In genomic region chr5:98732157-98733009, GRCm38 (mm10) we compare ENCODE assay signal across 13 mouse cellular contexts.
DNase-seq lines count a peak whose midpoint lies in the region; ATAC-seq lines count a peak whose summit lies in the region.
"Had no signal": no experiment of that assay in that cellular context is flagged by ENCODE, and none has a peak within 500 bp of the region (broad histone marks: within the 10 kb centered on the region; RNA-seq: fewer than 3 reads in every experiment).

No protein-coding gene starts in this region.

- WGBS in midbrain, embryonic 14.5 days: 70% methylated on average over 6 of the region's 6 CpGs
- WGBS in midbrain, embryonic 15.5 days: 60% methylated on average over 6 of the region's 6 CpGs
- 33% methylated on average over 6 of the region's 6 CpGs for WGBS in forebrain, embryonic 16.5 days
- WGBS in stomach, embryonic 14.5 days: 52% methylated on average over 6 of the region's 6 CpGs

- peak; percentile 31 for DNase-seq in heart, postnatal 4 days
- DNase-seq in heart, adult 11 months: no peak
- peak; percentile 17 for DNase-seq in midbrain, embryonic 14.5 days
- DNase-seq in cerebellum, adult 18-20 months: no peak
- DNase-seq in left cerebral cortex, postnatal 10 days (ENCODE audit: extremely low spot score in 1 of 2, low spot score in 2 of 2): no peak
- DNase-seq: cerebellum, adult 9-11 months; thymus, postnatal 25 days had no signal

- no peak overlapping the region for H3K4me2 ChIP-seq in midbrain, embryonic 14.5 days (ENCODE audit: low read length)
- H3K4me2 ChIP-seq in midbrain, embryonic 15.5 days: no peak overlapping the region
- no peak overlapping the region for H3K4me2 ChIP-seq in forebrain, embryonic 16.5 days (ENCODE audit: low read length)
- no peak overlapping the region for H3K4me2 ChIP-seq in stomach, embryonic 14.5 days (replicated peaks; ENCODE audit: low read depth, low read length)
- H3K4me2 ChIP-seq: lung, embryonic 15.5 days had no signal

- no peaks in the 10 kb centered on the region for H3K36me3 ChIP-seq in midbrain, embryonic 14.5 days (ENCODE audit: control insufficient read depth, insufficient read depth, low read length)
- no peaks in the 10 kb centered on the region for H3K36me3 ChIP-seq in midbrain, embryonic 15.5 days (replicated peaks)
- H3K36me3 ChIP-seq in forebrain, embryonic 16.5 days (ENCODE audit: control insufficient read depth, insufficient read depth): no peaks in the 10 kb centered on the region
- H3K36me3 ChIP-seq in stomach, embryonic 14.5 days (ENCODE audit: control insufficient read depth, insufficient read depth, low read length): no peaks in the 10 kb centered on the region
- H3K36me3 ChIP-seq: lung, embryonic 15.5 days had no signal

- ATAC-seq in midbrain, embryonic 14.5 days (ENCODE audit: low FRiP score, low TSS enrichment): no peak
- no peak for ATAC-seq in midbrain, embryonic 15.5 days (replicated peaks)
- peak; percentile 95 for ATAC-seq in forebrain, embryonic 16.5 days
- peak; percentile 33; the same call in 1 of the 2 replicates for ATAC-seq in stomach, embryonic 14.5 days (ENCODE audit: insufficient number of reproducible peaks, insufficient read depth, low FRiP score, low read depth)
- ATAC-seq: hindbrain, embryonic 16.5 days had no signal

- intact Hi-C loops in left cerebral cortex, postnatal 10 days (cut with DNase I): no loop called here

- no peak overlapping the region for H3K9ac ChIP-seq in midbrain, embryonic 14.5 days (replicated peaks; ENCODE audit: low read length)
- H3K9ac ChIP-seq in midbrain, embryonic 15.5 days: no peak overlapping the region
- no peak overlapping the region for H3K9ac ChIP-seq in forebrain, embryonic 16.5 days (replicated peaks; ENCODE audit: low read depth, low read length)
- H3K9ac ChIP-seq in stomach, embryonic 14.5 days (replicated peaks; ENCODE audit: low read depth, low read length): no peak overlapping the region
- H3K9ac ChIP-seq: lung, embryonic 15.5 days had no signal

- H3K4me3 ChIP-seq in midbrain, embryonic 14.5 days (replicated peaks; ENCODE audit: low read depth, low read length): no peak overlapping the region
- H3K4me3 ChIP-seq in midbrain, embryonic 15.5 days: no peak overlapping the region
- no peak overlapping the region for H3K4me3 ChIP-seq in forebrain, embryonic 16.5 days (replicated peaks; ENCODE audit: low read length)
- no peak overlapping the region for H3K4me3 ChIP-seq in stomach, embryonic 14.5 days (ENCODE audit: low read depth, low read length)
- H3K4me3 ChIP-seq: lung, embryonic 15.5 days had no signal

- no peaks in the 10 kb centered on the region for H3K9me3 ChIP-seq in midbrain, embryonic 14.5 days (ENCODE audit: control insufficient read depth, low read length)
- no peaks in the 10 kb centered on the region for H3K9me3 ChIP-seq in midbrain, embryonic 15.5 days
- no peaks in the 10 kb centered on the region for H3K9me3 ChIP-seq in forebrain, embryonic 16.5 days (ENCODE audit: control insufficient read depth, low read length)
- no peaks in the 10 kb centered on the region for H3K9me3 ChIP-seq in stomach, embryonic 14.5 days (ENCODE audit: control insufficient read depth, low read depth, low read length)
- H3K9me3 ChIP-seq: lung, embryonic 15.5 days had no signal

- no peaks in the 10 kb centered on the region for H3K27me3 ChIP-seq in midbrain, embryonic 14.5 days (ENCODE audit: control insufficient read depth, insufficient read depth, low read length)
- no peaks in the 10 kb centered on the region for H3K27me3 ChIP-seq in midbrain, embryonic 15.5 days (replicated peaks)
- no peaks in the 10 kb centered on the region for H3K27me3 ChIP-seq in forebrain, embryonic 16.5 days (replicated peaks; ENCODE audit: control insufficient read depth, insufficient read depth, low read length)
- H3K27me3 ChIP-seq in stomach, embryonic 14.5 days (ENCODE audit: control insufficient read depth, insufficient read depth, low read length): no peaks in the 10 kb centered on the region
- H3K27me3 ChIP-seq: CH12.LX; lung, embryonic 15.5 days had no signal

- no peak overlapping the region for H3K27ac ChIP-seq in midbrain, embryonic 14.5 days (replicated peaks; ENCODE audit: low read depth, low read length)
- H3K27ac ChIP-seq in midbrain, embryonic 15.5 days: no peak overlapping the region
- no peak overlapping the region for H3K27ac ChIP-seq in forebrain, embryonic 16.5 days (ENCODE audit: low read length)
- H3K27ac ChIP-seq in stomach, embryonic 14.5 days (ENCODE audit: low read length): no peak overlapping the region
- H3K27ac ChIP-seq: lung, embryonic 15.5 days had no signal

- no peaks in the 10 kb centered on the region for H3K4me1 ChIP-seq in midbrain, embryonic 14.5 days (ENCODE audit: control insufficient read depth, insufficient read depth, low read length)
- H3K4me1 ChIP-seq in midbrain, embryonic 15.5 days: no peaks in the 10 kb centered on the region
- H3K4me1 ChIP-seq in forebrain, embryonic 16.5 days (replicated peaks; ENCODE audit: control insufficient read depth, insufficient read depth, low read length): no peaks in the 10 kb centered on the region
- no peaks in the 10 kb centered on the region for H3K4me1 ChIP-seq in stomach, embryonic 14.5 days (ENCODE audit: control insufficient read depth, insufficient read depth, low read length)
- H3K4me1 ChIP-seq: lung, embryonic 15.5 days had no signal

Comparison
In these comparisons a context has a peak if more than half of its experiments do, and no peak if none do; other contexts are left out.
1. DNase-seq: peak in heart, postnatal 4 days (single experiment) and midbrain, embryonic 14.5 days (single experiment); none in heart, adult 11 months (single experiment), cerebellum, adult 18-20 months (0 of 2) and left cerebral cortex, postnatal 10 days (0 of 2).
2. ATAC-seq: peak in forebrain, embryonic 16.5 days (single experiment) and stomach, embryonic 14.5 days (single experiment); none in midbrain, embryonic 14.5 days (single experiment) and midbrain, embryonic 15.5 days (single experiment).